Mouse (Mus musculus) stomach, postnatal 0 days (tissue): ENCODE measurements around the gene Map2k6.

Source experiments
- CTCF ChIP-seq: IDR thresholded peaks from 2 replicates; pipeline ENCODE4 v1.5.1; 2016; ENCODE audit warnings: antibody characterized with exemption, low read depth, mild to moderate bottlenecking, moderate library complexity
- EP300 ChIP-seq: optimal IDR thresholded peaks from 2 replicates; pipeline ENCODE3; 2016; ENCODE audit warnings: antibody characterized with exemption

- TF ChIP-seq CTCF (peak; percentile 63), EP300 (no peak)
Measured at GRCm38 (mm10) chr11:110379661-110380309, 19.1 kb upstream of the Map2k6 start.
